Mouse (Mus musculus): Measurements from ENCODE around the gene Negr1. TPM values are rescaled to one million over a fixed set of nuclear protein-coding genes. Genes with fewer than 3 reads are reported as not detected.

Negr1 gene
- polyA plus RNA-seq, 1 experiment, result 16.4 TPM

- no peaks in the 10 kb centered on the region for H3K4me1 ChIP-seq (ENCODE audit: control insufficient read depth, insufficient read depth, insufficient read length, low read length)
- H3K4me3 ChIP-seq (ENCODE audit: insufficient read depth, low read depth, low read length), result no peak overlapping the region
- no peak overlapping the region for H3K27ac ChIP-seq (replicated peaks; ENCODE audit: low read depth, low read length)
Observed at GRCm38 (mm10) chr3:156890986-156891385, 329.4 kb downstream of the Negr1 start.

DNA sequence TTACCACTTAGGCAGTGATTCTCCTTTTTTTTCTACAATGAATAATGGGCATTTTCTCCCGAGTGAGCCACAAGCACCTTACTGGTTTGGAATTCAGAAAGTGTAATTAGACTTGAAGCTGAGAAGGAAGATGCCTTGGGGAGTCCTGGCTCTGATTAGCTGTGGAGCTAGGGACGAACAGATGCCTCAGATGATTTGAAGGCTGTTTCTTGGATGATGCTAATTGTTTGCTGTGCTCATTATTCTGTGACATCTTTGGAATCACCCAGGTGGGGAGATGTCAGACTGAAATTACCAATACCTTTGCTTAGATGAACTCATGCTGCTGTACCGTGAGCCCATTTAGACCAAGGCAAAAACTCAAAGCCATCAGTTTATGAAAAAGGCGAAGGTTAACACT, 333.7 kb downstream of the Negr1 start:
- H3K4me3 ChIP-seq (ENCODE audit: insufficient read depth, low read depth, low read length), result no peak overlapping the region
- no peaks in the 10 kb centered on the region for H3K4me1 ChIP-seq (ENCODE audit: control insufficient read depth, insufficient read depth, insufficient read length, low read length)
- no peak overlapping the region for H3K27ac ChIP-seq (replicated peaks; ENCODE audit: low read depth, low read length)

DNA sequence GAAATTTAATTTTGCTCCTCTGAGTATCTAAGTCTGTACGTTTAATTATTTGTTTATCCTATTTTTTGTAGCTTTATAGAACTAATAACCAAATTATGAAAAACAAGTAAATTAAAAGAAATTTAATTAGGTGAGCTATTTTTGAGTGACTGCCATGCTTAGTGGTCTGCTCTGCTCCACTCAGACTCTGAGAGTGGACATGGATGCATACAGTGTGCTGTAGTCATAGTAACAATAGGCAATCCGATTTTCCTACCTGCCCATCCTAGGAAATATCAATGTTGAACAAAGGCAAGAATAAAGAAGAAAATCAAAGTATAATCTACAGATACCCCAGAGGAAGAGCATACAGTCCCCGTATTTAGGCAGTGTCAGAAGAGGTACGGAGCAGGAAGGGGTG, 334.5 kb downstream of the Negr1 start:
- no peak overlapping the region for H3K4me3 ChIP-seq (ENCODE audit: insufficient read depth, low read depth, low read length)
- H3K4me1 ChIP-seq (ENCODE audit: control insufficient read depth, insufficient read depth, insufficient read length, low read length), result no peaks in the 10 kb centered on the region
- no peak overlapping the region for H3K27ac ChIP-seq (replicated peaks; ENCODE audit: low read depth, low read length)

- Histone ChIP-seq H3K27ac (replicated peaks; ENCODE audit: low read depth, low read length) (no peak overlapping the region), H3K4me3 (ENCODE audit: insufficient read depth, low read depth, low read length) (no peak overlapping the region)
Observed at GRCm38 (mm10) chr3:156896552-156896951, 335.0 kb downstream of the Negr1 start.

GRCm38 (mm10) chr3:156901140-156901539, 339.5 kb downstream of the Negr1 start:
- no peaks in the 10 kb centered on the region for H3K4me1 ChIP-seq (ENCODE audit: control insufficient read depth, insufficient read depth, insufficient read length, low read length)
- H3K4me3 ChIP-seq (ENCODE audit: insufficient read depth, low read depth, low read length), result no peak overlapping the region
- H3K27ac ChIP-seq (replicated peaks; ENCODE audit: low read depth, low read length), result no peak overlapping the region

More at GRCm38 (mm10) chr3:156896552-156896951, 335.0 kb downstream of the Negr1 start:
- no peaks in the 10 kb centered on the region for H3K4me1 ChIP-seq (ENCODE audit: control insufficient read depth, insufficient read depth, insufficient read length, low read length)

DNA sequence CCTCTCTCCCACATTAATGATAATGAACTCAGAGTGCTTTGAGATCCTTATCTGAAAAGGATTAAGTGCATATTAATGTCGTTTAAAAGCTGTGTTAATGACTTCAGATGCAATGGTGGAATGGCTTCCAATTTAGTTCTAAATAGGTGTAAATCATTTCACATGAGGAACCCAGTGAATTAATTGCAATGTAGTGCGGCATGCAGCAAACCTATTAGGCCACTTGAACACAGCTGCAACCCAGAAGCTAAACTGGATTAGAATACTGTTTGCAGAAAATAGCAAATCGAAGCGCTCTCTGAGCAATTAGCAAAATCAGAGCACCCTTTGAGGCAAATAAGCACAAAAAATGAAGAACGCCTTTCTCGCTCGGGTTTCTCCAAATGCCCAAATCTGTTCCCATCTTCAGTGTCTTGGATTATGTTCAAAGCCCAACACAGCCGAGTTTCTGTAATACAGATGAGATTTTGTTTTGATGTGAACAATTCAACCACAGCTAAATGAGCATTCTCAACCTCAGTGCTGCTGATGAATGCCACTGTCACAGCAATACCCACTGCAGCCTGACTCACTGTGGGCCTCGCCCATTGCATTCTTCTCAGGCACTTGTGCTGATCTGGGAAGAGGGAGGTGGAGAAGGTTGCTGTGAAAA, 342.5 kb downstream of the Negr1 start:
- Histone ChIP-seq H3K27ac (replicated peaks; ENCODE audit: low read depth, low read length) (no peak overlapping the region), H3K4me3 (ENCODE audit: insufficient read depth, low read depth, low read length) (no peak overlapping the region), H3K4me1 (ENCODE audit: control insufficient read depth, insufficient read depth, insufficient read length, low read length) (no peaks in the 10 kb centered on the region)

DNA sequence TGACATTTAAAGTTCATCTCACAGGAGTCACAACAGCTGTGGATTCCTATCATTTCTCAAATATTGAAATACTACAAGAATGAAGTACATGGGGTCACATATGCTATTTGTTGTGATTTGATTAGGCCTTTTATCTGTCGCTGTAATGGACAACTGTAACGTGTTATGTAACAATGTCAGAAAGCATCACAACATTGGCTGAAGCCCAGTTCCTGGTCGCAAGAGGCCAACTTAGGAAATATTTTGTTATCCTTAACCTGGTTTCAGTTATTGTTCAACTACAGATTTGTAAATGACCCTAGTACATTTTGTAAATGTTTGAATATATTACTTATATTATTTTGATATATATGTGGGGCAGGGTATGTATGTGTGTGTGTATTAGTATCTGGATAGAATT, 351.2 kb downstream of the Negr1 start:
- no peaks in the 10 kb centered on the region; the same call in 1 of the 2 replicates for H3K4me1 ChIP-seq (ENCODE audit: control insufficient read depth, insufficient read depth, insufficient read length, low read length)
- H3K27ac ChIP-seq (replicated peaks; ENCODE audit: low read depth, low read length), result no peak overlapping the region
- H3K4me3 ChIP-seq (ENCODE audit: insufficient read depth, low read depth, low read length), result no peak overlapping the region

DNA sequence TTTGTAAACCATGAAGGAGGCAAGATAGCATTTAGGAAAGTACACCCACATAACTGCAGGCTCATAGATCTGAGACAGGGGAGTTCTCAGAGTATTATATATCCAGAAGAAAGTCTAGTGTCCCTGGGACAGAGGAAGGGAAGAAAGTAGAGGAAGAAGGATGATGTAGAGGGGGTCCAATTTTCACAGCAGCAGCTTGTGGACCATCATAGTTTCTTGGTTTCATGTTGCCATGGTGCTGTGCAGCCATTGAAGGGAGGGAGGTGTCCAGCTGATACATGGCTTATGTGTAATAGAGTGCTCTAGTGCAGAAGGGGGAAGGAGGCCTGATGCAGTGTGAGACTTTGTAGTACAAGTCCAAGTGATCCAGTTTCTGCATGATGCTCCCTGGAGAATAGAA, 359.8 kb downstream of the Negr1 start:
- H3K4me3 ChIP-seq (ENCODE audit: insufficient read depth, low read depth, low read length), result no peak overlapping the region
- no peaks in the 10 kb centered on the region for H3K4me1 ChIP-seq (ENCODE audit: control insufficient read depth, insufficient read depth, insufficient read length, low read length)
- no peak overlapping the region for H3K27ac ChIP-seq (replicated peaks; ENCODE audit: low read depth, low read length)

GRCm38 (mm10) chr3:156923159-156923558, 361.6 kb downstream of the Negr1 start:
- no peaks in the 10 kb centered on the region for H3K4me1 ChIP-seq (ENCODE audit: control insufficient read depth, insufficient read depth, insufficient read length, low read length)
- no peak overlapping the region for H3K4me3 ChIP-seq (ENCODE audit: insufficient read depth, low read depth, low read length)
- H3K27ac ChIP-seq (replicated peaks; ENCODE audit: low read depth, low read length), result no peak overlapping the region

GRCm38 (mm10) chr3:156925102-156925501, 363.5 kb downstream of the Negr1 start:
- Histone ChIP-seq H3K4me3 (ENCODE audit: insufficient read depth, low read depth, low read length) (no peak overlapping the region), H3K27ac (replicated peaks; ENCODE audit: low read depth, low read length) (no peak overlapping the region), H3K4me1 (ENCODE audit: control insufficient read depth, insufficient read depth, insufficient read length, low read length) (no peaks in the 10 kb centered on the region)

DNA sequence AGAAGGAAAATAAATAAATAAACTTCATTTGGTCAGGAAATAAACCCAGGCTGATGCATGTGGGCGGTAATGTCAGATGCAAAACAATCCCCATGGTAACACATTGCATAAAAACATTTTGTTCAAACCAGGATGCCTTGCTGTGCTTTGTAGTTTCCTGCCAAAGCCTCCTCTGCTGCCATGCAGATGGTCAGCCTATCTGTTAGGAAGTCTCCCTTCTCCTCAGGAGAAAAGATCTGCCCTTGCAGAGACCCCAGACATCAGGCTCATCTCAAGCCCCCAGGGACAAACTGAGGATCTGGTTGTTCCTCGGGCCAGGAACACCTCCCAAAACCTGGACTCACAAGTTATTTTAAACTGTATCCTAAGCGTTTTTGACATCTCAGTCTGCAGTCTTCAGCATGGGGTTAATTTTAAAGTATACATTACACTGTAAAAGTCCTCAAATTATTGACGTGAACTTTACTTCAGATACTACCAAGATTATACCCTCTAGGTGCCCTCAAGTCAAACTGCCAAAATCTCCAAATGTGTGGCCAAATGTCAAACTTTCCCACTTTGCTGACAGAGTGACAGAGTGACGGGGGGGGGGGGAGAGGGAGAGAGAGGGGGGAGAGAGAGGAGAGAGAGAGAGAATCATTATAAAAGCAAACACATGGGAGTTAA, 366.9 kb downstream of the Negr1 start:
- Histone ChIP-seq H3K4me3 (ENCODE audit: insufficient read depth, low read depth, low read length) (no peak overlapping the region), H3K27ac (replicated peaks; ENCODE audit: low read depth, low read length) (no peak overlapping the region), H3K4me1 (ENCODE audit: control insufficient read depth, insufficient read depth, insufficient read length, low read length) (no peaks in the 10 kb centered on the region)

- Histone ChIP-seq H3K4me1 (ENCODE audit: control insufficient read depth, insufficient read depth, insufficient read length, low read length) (no peaks in the 10 kb centered on the region), H3K4me3 (ENCODE audit: insufficient read depth, low read depth, low read length) (no peak overlapping the region), H3K27ac (replicated peaks; ENCODE audit: low read depth, low read length) (no peak overlapping the region)
Observed at GRCm38 (mm10) chr3:156929062-156929397, 367.4 kb downstream of the Negr1 start.

DNA sequence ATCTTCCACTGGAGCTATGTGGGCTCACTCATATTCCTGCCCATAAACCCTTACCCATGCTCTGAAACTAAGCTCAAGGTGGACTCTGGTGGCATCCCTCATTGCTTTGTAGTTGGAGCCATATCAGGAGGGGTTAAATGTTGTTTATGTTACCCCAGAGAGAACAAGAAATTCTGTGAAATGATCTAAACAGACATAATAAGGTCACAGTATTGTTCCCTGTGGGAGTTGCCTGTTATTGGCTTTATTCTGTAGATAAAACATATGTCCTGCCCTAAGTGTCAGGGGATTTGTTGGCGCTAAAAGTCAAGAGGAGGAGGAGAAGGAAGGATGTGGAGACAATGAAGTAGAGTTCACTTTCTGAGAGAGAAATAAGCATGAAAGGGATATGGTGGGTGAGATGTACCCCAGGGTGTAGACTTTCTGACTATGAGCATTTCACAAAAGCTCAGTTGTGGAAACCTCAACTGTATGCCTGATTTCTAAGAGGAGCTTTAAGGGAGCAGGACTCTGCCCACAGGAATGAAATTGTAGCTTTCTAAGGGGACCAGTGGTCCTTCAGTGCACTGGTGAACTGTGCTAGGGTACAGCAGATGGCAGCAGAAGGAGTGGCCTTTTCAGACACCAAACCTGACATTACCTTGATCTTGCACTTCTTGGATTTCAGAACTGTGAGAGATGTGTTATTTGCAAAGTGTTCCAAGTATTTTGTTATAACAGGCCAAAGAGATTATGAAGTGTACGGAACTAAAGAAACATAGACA, 368.3 kb downstream of the Negr1 start:
- Histone ChIP-seq H3K4me3 (ENCODE audit: insufficient read depth, low read depth, low read length) (no peak overlapping the region), H3K4me1 (ENCODE audit: control insufficient read depth, insufficient read depth, insufficient read length, low read length) (no peaks in the 10 kb centered on the region), H3K27ac (replicated peaks; ENCODE audit: low read depth, low read length) (no peak overlapping the region)

- no peak overlapping the region for H3K27ac ChIP-seq (replicated peaks; ENCODE audit: low read depth, low read length)
- no peak overlapping the region for H3K4me3 ChIP-seq (ENCODE audit: insufficient read depth, low read depth, low read length)
Observed at GRCm38 (mm10) chr3:156931011-156931410, 369.4 kb downstream of the Negr1 start.

GRCm38 (mm10) chr3:156931540-156931939, 369.9 kb downstream of the Negr1 start:
- Histone ChIP-seq H3K27ac (replicated peaks; ENCODE audit: low read depth, low read length) (no peak overlapping the region), H3K4me3 (ENCODE audit: insufficient read depth, low read depth, low read length) (no peak overlapping the region), H3K4me1 (ENCODE audit: control insufficient read depth, insufficient read depth, insufficient read length, low read length) (no peaks in the 10 kb centered on the region)

More at GRCm38 (mm10) chr3:156931011-156931410, 369.4 kb downstream of the Negr1 start:
- no peaks in the 10 kb centered on the region for H3K4me1 ChIP-seq (ENCODE audit: control insufficient read depth, insufficient read depth, insufficient read length, low read length)

All from brown adipose tissue, adult 24 weeks (tissue).